Mouse (Mus musculus) midbrain, postnatal 0 days (tissue): Measurements from ENCODE around the gene Med12l. TPM values are rescaled to one million over a fixed set of nuclear protein-coding genes. Genes with fewer than 3 reads are reported as not detected.

Source experiments
- ATAC-seq: fragments of 200-750 bp; cut with Nextera tagmentation; 2 replicates; pipeline ENCODE4 v1.8.0; 2017; ENCODE audit warnings: moderate number of reproducible peaks, mild to moderate bottlenecking, moderate TSS enrichment, moderate library complexity; ENCODE audit not compliant: low FRiP score
- DNase-seq: peaks from one replicate; pipeline ENCODE4 v3.0.0-alpha.2; 2015; ENCODE audit warnings: low spot score
- H3K27ac ChIP-seq: fragments of 300-500 bp; sonication (generic); 2 replicates; pipeline ENCODE4 v1.5.1; 2014; ENCODE audit warnings: low read depth, mild to moderate bottlenecking, low read length, mixed read lengths
- H3K27me3 ChIP-seq: fragments of 300-500 bp; sonication (generic); 2 replicates; pipeline ENCODE4 v1.6.1; 2014; ENCODE audit warnings: low read length, control low read depth, mixed read lengths; ENCODE audit not compliant: insufficient read depth
- H3K36me3 ChIP-seq: fragments of 300-500 bp; sonication (generic); 2 replicates; pipeline ENCODE4 v1.6.1; 2014; ENCODE audit warnings: low read length, control low read depth, mixed read lengths; ENCODE audit not compliant: insufficient read depth
- H3K4me1 ChIP-seq: fragments of 300-500 bp; sonication (generic); 2 replicates; pipeline ENCODE4 v1.6.1; 2014; ENCODE audit warnings: mild to moderate bottlenecking, control low read depth, antibody characterized with exemption, low read length, mixed read lengths; ENCODE audit not compliant: insufficient read depth
- H3K4me2 ChIP-seq: fragments of 300-500 bp; sonication (generic); 2 replicates; pipeline ENCODE4 v1.6.1; 2014; ENCODE audit warnings: low read depth, mild to moderate bottlenecking, low read length, mixed read lengths; ENCODE audit not compliant: poor library complexity, severe bottlenecking
- H3K4me3 ChIP-seq: fragments of 300-500 bp; sonication (generic); 2 replicates; pipeline ENCODE4 v1.5.1; 2014; ENCODE audit warnings: low read depth, mild to moderate bottlenecking, low read length, moderate library complexity
- H3K9ac ChIP-seq: fragments of 300-500 bp; sonication (generic); replicated peaks from 2 replicates; pipeline ENCODE4 v1.6.1; 2014; ENCODE audit warnings: mild to moderate bottlenecking, low read length, moderate library complexity, mixed read lengths; ENCODE audit not compliant: poor library complexity, severe bottlenecking
- H3K9me3 ChIP-seq: fragments of 300-500 bp; sonication (generic); 2 replicates; pipeline ENCODE4 v1.6.1; 2016; ENCODE audit warnings: low read length, control low read depth
- CTCF ChIP-seq: IDR thresholded peaks from 2 replicates; pipeline ENCODE4 v1.5.1; 2016; ENCODE audit warnings: antibody characterized with exemption, mild to moderate bottlenecking
- WGBS: fragments of 180-500 bp; shearing (Covaris S2); extraction: QIAGEN DNeasy Blood & Tissue Kit; methylation state at CpG from one replicate; pipeline ENCODE4 v1.1.7; 2014; 5-methylcytosine and 5-hydroxymethylcytosine counted together
- polyA plus RNA-seq: library from polyadenylated mRNA; unstranded; fragments of >200 nt; fragmentation: Nextera tagmentation; extraction: Ambion mirVana; gene quantifications from 2 replicates; pipeline ENCODE4 v1.2.1, GENCODE M21; 2015
- total RNA-seq: library from RNA; depleted of rRNA; stranded (reverse); fragments of >200 nt; gene quantifications from 2 replicates; pipeline ENCODE4 v1.2.3, GENCODE M21; 2014

Gene Med12l
- total and polyA plus RNA-seq, 2 experiments from 2014 or later = 3.7 to 23.0 TPM

GRCm38 (mm10) chr3:59125783-59126555 is 120.3 kb downstream of the Med12l start:
- Histone ChIP-seq H3K4me1 (no peaks in the 10 kb centered on the region), H3K36me3 (no peaks in the 10 kb centered on the region), H3K9ac (no peak overlapping the region), H3K27ac (no peak overlapping the region; the same call in 1 of the 2 replicates), H3K4me2 (no peak overlapping the region), H3K27me3 (no peaks in the 10 kb centered on the region), H3K4me3 (no peak overlapping the region), H3K9me3 (no peaks in the 10 kb centered on the region)
- 73% methylated on average over 7 of the region's 7 CpGs for WGBS
- ATAC-seq = no peak
- TF ChIP-seq CTCF = no peak
- DNase-seq = no peak

DNA sequence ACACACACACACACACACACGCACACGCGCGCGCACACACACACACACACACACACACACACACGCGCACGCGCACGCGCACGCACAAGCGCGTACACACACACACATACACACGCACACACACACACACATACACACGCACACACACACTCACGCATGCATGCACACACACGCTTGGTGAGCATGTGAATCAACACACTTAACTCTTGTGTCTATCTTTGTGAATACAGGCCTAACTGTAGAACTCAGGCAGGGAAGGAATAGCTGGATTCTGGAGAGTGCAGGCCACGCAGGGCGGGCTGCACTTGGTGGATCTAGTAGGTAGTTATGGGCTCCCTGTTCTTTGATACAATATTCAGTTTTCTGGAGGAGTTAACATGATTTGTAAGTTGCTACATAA is 123.1 kb downstream of the Med12l start:
- ATAC-seq (no peak), DNase-seq (no peak)
- no peak overlapping the region for H3K4me2 ChIP-seq
- no peak overlapping the region for H3K4me3 ChIP-seq
- no peak overlapping the region for H3K9ac ChIP-seq
- H3K36me3 ChIP-seq = no peaks in the 10 kb centered on the region
- no peaks in the 10 kb centered on the region for H3K27me3 ChIP-seq
- H3K27ac ChIP-seq = no peak overlapping the region
- TF ChIP-seq CTCF = no peak
- 84% methylated on average over 20 of the region's 20 CpGs for WGBS
- no peaks in the 10 kb centered on the region for H3K4me1 ChIP-seq
- H3K9me3 ChIP-seq = no peaks in the 10 kb centered on the region

DNA sequence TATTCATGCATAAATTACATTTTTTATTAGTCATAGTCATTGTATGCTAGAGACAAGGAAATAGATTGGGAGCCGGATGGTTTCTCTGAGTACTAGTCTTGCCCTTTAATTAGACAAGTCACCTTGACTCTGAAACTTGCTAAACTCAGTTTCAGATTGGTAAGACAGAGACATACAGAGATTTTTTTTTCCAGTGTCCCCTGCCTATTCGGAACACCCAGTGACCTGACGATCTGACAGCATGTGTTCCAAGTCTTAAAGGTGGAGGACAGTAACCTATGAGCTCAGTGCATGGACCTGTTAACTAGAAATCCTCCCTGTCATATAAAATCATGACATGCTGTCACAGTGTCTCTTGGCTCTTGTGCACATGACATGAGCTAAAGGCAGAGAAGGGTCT is 123.9 kb downstream of the Med12l start:
- Histone ChIP-seq H3K4me1 (no peaks in the 10 kb centered on the region), H3K9ac (no peak overlapping the region), H3K27me3 (no peaks in the 10 kb centered on the region), H3K4me2 (no peak overlapping the region), H3K9me3 (no peaks in the 10 kb centered on the region), H3K4me3 (no peak overlapping the region), H3K36me3 (no peaks in the 10 kb centered on the region), H3K27ac (no peak overlapping the region)
- ATAC-seq (no peak), DNase-seq (no peak)
- no peak for TF ChIP-seq CTCF
- WGBS = 90% methylated on average over 3 of the region's 3 CpGs

DNA sequence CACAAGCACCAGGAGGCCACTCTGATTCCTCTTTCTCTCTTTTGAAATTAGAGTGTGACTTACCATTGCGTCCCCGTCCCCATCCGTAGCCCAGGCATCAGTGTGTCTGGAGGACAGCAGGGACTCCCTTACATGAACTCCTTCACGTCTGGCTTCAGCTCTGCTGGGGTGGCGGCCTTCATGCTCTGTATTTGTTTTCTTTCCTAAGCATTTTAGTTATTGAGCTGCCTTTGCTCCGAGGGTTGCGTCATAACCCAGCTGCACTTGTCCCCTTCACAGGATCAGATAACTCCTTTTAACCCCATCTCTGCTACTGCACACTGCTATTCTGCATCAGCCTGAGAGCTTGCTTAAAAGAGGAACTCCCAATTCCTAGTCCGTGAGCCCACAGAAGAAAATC is 124.8 kb downstream of the Med12l start:
- H3K9me3 ChIP-seq = no peaks in the 10 kb centered on the region
- H3K4me3 ChIP-seq = no peak overlapping the region
- no peaks in the 10 kb centered on the region for H3K27me3 ChIP-seq
- DNase-seq = no peak
- no peak overlapping the region for H3K4me2 ChIP-seq
- H3K4me1 ChIP-seq = no peaks in the 10 kb centered on the region
- WGBS = 67% methylated on average over 8 of the region's 8 CpGs
- H3K36me3 ChIP-seq = no peaks in the 10 kb centered on the region
- TF ChIP-seq CTCF = no peak
- no peak overlapping the region for H3K27ac ChIP-seq
- H3K9ac ChIP-seq = no peak overlapping the region
- ATAC-seq = no peak

DNA sequence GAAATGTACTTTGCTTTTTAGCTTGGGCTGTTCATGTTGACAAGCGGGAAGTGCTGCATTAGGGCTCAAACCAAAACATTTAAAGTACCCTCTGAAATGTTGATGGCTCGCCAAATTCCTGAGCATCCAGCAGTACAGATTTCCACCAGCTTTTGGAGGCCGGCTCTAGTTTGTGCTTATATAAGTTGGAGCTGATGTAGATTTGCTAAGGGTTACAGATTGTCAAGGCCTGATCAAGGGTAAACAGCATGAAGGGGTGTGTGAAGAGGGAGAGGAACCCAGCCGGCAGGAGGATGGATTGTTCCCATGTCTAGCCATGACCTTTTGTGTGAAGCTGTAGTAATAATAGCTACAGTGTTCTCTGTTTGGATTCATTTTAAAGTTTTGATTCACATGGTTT is 125.5 kb downstream of the Med12l start:
- no peak overlapping the region for H3K4me3 ChIP-seq
- ATAC-seq (no peak), DNase-seq (no peak)
- no peak overlapping the region for H3K4me2 ChIP-seq
- no peaks in the 10 kb centered on the region for H3K9me3 ChIP-seq
- H3K27ac ChIP-seq = no peak overlapping the region
- no peak for TF ChIP-seq CTCF
- no peak overlapping the region for H3K9ac ChIP-seq
- no peaks in the 10 kb centered on the region for H3K36me3 ChIP-seq
- 78% methylated on average over 4 of the region's 4 CpGs for WGBS
- no peaks in the 10 kb centered on the region for H3K4me1 ChIP-seq
- no peaks in the 10 kb centered on the region for H3K27me3 ChIP-seq

- WGBS = 91% methylated on average over 4 of the region's 4 CpGs
Measured at GRCm38 (mm10) chr3:59131966-59132365, 126.3 kb downstream of the Med12l start.

More at GRCm38 (mm10) chr3:59131966-59132365, 126.3 kb downstream of the Med12l start:
- no peaks in the 10 kb centered on the region for H3K27me3 ChIP-seq
- no peak overlapping the region for H3K9ac ChIP-seq
- no peak for ATAC-seq
- DNase-seq = no peak
- TF ChIP-seq CTCF = no peak
- no peak overlapping the region for H3K4me3 ChIP-seq
- no peak overlapping the region for H3K27ac ChIP-seq
- H3K36me3 ChIP-seq = no peaks in the 10 kb centered on the region
- no peaks in the 10 kb centered on the region for H3K4me1 ChIP-seq
- no peak overlapping the region for H3K4me2 ChIP-seq
- H3K9me3 ChIP-seq = no peaks in the 10 kb centered on the region
